Mouse (Mus musculus) spleen, postnatal 4 days (tissue): ENCODE results near the gene Trip4.
"Not testable (repeated sequence)": the region's sequence is repeated elsewhere in the genome, so short reads cannot be mapped to it uniquely, and the experiment has no call there.

Source experiments
- DNase-seq, 2 experiments: peaks; one replicate each; pipeline ENCODE4 v3.0.0; 2022; ENCODE audit warnings: low spot score in 2 of 2

Gene Trip4

DNA sequence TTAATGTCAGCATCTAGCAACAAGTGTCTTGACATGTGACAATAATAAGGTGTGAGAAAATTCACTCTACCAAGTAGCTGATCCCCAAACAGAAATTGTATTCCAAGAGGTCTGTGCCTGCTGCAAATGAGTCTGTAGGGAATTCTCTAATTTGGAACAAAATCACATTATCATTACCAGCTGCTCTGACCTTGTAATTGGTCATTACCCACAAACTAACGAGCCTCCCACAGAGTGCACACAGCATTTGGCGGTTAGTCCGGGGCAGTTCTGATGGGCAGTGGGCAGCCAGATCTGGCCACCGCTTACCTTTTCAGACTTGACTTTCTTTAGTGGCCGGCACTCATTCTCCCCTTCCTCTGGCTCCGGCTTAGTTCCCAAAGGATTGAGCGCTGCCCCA lies 114.3 kb downstream of the Trip4 start:
- no peak for DNase-seq

DNA sequence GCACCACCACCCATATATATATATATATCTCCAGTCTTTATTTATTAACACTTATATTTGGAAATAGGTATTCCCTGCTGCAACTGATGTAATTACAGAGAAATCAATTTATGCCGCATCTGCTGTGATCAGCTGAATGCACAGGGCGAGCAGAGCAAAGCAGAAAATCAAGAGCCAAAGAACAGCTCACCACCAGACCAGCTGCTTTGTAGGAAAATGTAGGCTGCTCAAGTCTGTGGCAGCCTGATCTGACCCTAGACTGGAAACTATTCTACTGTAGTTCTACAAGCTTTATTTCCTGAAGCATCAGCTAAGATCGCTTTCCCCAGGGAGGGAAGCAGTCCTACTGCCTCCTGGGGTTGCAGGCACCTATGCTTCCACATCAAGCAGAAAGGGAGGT lies 115.1 kb downstream of the Trip4 start:
- DNase-seq: no peak

- no peak for DNase-seq
These were observed 115.5 kb downstream of the Trip4 start for GRCm38 (mm10) chr9:65793086-65793485.

GRCm38 (mm10) chr9:65791846-65792245 lies 116.7 kb downstream of the Trip4 start:
- DNase-seq: no peak

DNA sequence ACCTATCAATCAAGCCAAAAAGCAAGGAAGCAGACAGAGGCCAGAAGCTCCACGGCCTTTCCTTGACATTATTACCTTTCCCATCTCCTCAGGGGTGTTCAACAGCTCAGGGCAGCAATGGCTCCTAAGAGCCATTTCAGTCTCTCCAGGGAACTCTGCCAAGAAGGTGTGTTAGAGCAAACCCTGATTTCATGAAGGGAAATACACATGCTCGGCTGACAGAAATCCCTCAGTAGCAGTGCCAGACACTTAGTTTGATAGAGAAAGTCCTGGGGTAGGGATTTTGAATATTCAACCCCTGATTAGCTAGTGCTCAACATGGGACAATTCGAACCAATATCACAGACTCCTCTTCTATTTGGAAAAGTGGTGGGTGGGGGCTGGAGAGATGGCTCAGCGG lies 117.5 kb downstream of the Trip4 start:
- DNase-seq: no peak

GRCm38 (mm10) chr9:65789788-65790187 lies 118.8 kb downstream of the Trip4 start:
- DNase-seq: no peak

- no peak for DNase-seq
These were observed 120.0 kb downstream of the Trip4 start for GRCm38 (mm10) chr9:65788556-65788955.

- DNase-seq: no peak
These were observed 120.7 kb downstream of the Trip4 start for GRCm38 (mm10) chr9:65787829-65788344.

GRCm38 (mm10) chr9:65786885-65787787 lies 121.5 kb downstream of the Trip4 start:
- DNase-seq: peak in 1 of 2 experiments; percentile 18

DNA sequence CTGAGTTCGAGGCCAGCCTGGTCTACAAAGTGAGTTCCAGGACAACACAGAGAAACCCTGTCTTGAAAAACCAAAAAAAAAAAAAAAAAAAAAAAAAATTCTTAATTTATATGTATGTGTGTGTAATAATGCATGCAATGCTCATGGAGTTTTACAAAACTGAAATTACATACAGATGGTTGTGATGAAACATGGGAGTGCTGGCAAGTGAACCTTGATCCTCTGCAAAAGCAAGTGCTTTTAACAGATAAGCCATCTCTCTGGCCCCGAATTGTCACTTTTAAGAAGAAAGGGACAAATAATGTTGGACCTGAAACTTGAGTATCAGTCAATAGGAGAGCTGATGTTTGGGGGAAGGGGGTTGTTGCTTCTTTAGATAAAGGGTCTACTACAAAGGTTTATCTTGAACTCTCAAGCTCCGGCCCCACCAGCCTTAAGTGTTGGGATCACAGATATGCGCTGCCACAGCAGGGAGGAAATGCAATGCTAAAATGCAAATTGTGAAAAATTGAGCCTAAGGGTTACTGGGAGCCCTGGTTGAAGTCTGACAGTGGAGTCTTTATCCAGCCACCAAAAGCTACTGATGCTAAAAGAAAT lies 122.7 kb downstream of the Trip4 start:
- no peak for DNase-seq

DNA sequence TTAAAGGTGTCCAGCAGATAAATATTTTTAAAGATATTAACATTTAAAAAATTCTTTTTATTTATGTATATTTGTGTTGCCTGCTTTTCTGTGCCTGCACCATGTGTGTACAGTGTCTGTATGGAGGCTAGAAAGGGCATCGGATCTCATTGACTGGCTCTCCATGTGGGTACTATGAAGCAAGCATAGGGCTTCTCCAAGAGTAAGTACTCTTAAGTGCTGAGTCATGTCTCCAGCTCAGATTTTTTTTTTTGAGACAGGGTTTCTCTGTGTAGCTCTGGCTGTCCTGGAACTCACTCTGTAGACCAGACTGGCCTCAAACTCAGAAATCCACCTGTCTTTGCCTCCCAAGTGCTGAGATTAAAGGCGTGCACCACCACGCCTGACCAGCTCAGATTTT lies 129.0 kb downstream of the Trip4 start:
- DNase-seq: not testable (repeated sequence)
